In the genomic region with DNA sequence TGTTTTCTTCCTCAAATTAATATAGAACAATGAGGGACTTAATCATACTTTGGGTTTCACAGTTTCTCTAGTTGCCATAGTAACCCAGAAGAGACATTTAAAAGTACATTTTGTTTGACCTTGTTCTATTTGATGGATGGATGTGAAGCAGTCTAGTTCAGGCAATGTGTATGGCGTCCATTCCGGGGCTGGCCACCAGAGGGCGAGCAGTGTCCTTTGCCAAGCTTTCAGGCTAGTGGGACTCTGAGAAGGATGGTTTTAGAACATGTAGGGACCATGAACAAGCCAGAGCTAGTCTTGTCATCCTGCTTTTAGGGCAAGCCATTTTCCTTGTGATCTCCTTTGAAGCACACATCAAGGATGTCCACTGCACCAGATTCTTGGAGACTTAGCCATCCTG, we compare ENCODE assay signal across 9 mouse cellular contexts.
DNase-seq lines count a peak whose midpoint lies in the region; ATAC-seq and TF ChIP-seq lines count a peak whose summit lies in the region.
"Had no signal": no experiment of that assay in that cellular context is flagged by ENCODE, and none has a peak within 500 bp of the region (broad histone marks: within the 10 kb centered on the region; RNA-seq: fewer than 3 reads in every experiment).

No protein-coding gene starts in this region.

- intact Hi-C loops in gastrocnemius, postnatal 14 days (cut with DNase I; ENCODE audit: low total_unique reads): no loop called here

- H3K4me2 ChIP-seq in liver, postnatal 0 days (ENCODE audit: low read depth, low read length): no peak overlapping the region
- H3K4me2 ChIP-seq: hindbrain, embryonic 15.5 days had no signal

- DNase-seq in A20 (ENCODE audit: low read depth, low spot score): peak; percentile 30
- peak; percentile 29 for DNase-seq in MN1 (ENCODE audit: low spot score)
- DNase-seq in cerebellum, adult 9-11 months: peak; percentile 7
- DNase-seq in gastrocnemius, postnatal 14 days: peak; percentile 75
- peak; percentile 61 to 85 for DNase-seq in layer of hippocampus, adult 18-20 months (ENCODE audit: low spot score in 2 of 2)
- peak; percentile 82 for DNase-seq in liver, postnatal 0 days
- peak; percentile 72 for DNase-seq in retina, postnatal 1 day
- DNase-seq in urinary bladder, postnatal 36 days (ENCODE audit: low spot score in 2 of 2): peak; percentile 10 to 61

- H3K9ac ChIP-seq in liver, postnatal 0 days (replicated peaks): no peak overlapping the region
- H3K9ac ChIP-seq: hindbrain, embryonic 15.5 days had no signal

- TF ChIP-seq EP300 in liver, postnatal 0 days (IDR thresholded peaks at IDR 0.05; ENCODE audit: low read depth): no peak

- WGBS in liver, postnatal 0 days (ENCODE audit: insufficient replicate concordance): 3% methylated on average over 3 of the region's 3 CpGs

- H3K9me3 ChIP-seq in liver, postnatal 0 days (ENCODE audit: low read length): no peaks in the 10 kb centered on the region
- H3K9me3 ChIP-seq: hindbrain, embryonic 15.5 days had no signal

- no peak overlapping the region for H3K27ac ChIP-seq in liver, postnatal 0 days (ENCODE audit: low read depth)
- H3K27ac ChIP-seq: hindbrain, embryonic 15.5 days had no signal

- no peaks in the 10 kb centered on the region for H3K36me3 ChIP-seq in liver, postnatal 0 days (replicated peaks; ENCODE audit: insufficient read depth, low read length)
- H3K36me3 ChIP-seq: hindbrain, embryonic 15.5 days had no signal

- H3K27me3 ChIP-seq in liver, postnatal 0 days (ENCODE audit: insufficient read depth, low read length): peaks cover 6% of the 10 kb centered on the region; the same call in 1 of the 2 replicates
- H3K27me3 ChIP-seq: hindbrain, embryonic 15.5 days had no signal

- no peak overlapping the region for H3K4me3 ChIP-seq in liver, postnatal 0 days (ENCODE audit: low read depth, low read length)
- H3K4me3 ChIP-seq: hindbrain, embryonic 15.5 days had no signal

- TF ChIP-seq CTCF in liver, postnatal 0 days (IDR thresholded peaks at IDR 0.05; ENCODE audit: low read depth): peak; percentile 95

- no peaks in the 10 kb centered on the region for H3K4me1 ChIP-seq in liver, postnatal 0 days (ENCODE audit: insufficient read depth)

- ATAC-seq in liver, postnatal 0 days: peak; percentile 49; the same call in 1 of the 2 replicates

Comparison
In these comparisons a context has a peak if more than half of its experiments do, and no peak if none do; other contexts are left out.
1. DNase-seq: peak in every context shown above with its lines; median percentile 82 in liver, postnatal 0 days; 75 in gastrocnemius, postnatal 14 days; 73 in layer of hippocampus, adult 18-20 months; 72 in retina, postnatal 1 day; 36 in urinary bladder, postnatal 36 days; 30 in A20; 29 in MN1; 7 in cerebellum, adult 9-11 months.